Mouse (Mus musculus): ENCODE measurements around the gene Gm16181. TPM values are rescaled to one million over a fixed set of nuclear protein-coding genes. Genes with fewer than 3 reads are reported as not detected.

Gene Gm16181
- not detected for total RNA-seq (2021)
- long read RNA-seq, experiment 1 = 0 reads
- long read RNA-seq, experiment 2 = 0 reads

DNA sequence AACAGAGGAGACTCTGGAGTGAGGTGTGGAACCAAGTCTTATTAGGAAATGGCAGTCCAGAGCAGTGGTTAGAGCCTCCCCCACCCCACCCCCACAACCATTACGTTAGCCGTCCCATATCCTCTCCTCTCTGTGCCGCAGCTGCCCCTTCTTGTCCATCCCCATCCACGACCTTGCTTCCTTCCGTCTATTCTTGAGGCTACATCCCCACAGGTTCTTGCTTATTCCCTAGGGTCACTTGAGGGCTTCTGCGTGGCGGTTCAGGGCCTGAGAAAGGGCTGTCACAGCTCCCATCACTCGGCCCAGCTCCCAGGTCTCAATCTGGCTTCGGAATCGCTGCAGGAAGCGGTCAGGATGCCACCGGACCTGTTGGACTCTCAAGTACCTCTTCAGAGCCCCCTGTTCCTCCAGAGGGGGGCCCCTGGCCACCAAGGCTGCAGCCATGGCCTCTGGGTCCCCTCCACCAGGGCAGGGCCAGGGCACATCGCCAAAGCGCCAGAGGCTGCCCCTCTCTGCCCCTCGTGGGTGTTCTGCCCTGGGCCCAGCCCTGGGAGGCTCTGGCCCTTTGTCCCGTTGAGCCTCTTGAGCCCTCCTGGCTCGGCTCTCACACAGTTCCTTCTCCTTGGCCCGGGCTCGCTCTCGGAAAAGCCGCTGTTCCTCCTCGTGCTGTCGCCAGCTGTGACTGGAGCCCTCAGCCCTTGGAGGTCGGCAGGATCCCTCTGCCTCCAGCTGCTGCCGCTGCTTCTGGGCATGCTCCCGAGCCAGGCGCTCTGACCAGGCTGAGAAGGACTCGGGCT is at the start of gene Gm16181:
TSS of gene Gm16181 (plus strand) at position 679 of the 797 bp plus-strand sequence.
- peak; percentile 67 to 82 for DNase-seq

DNA sequence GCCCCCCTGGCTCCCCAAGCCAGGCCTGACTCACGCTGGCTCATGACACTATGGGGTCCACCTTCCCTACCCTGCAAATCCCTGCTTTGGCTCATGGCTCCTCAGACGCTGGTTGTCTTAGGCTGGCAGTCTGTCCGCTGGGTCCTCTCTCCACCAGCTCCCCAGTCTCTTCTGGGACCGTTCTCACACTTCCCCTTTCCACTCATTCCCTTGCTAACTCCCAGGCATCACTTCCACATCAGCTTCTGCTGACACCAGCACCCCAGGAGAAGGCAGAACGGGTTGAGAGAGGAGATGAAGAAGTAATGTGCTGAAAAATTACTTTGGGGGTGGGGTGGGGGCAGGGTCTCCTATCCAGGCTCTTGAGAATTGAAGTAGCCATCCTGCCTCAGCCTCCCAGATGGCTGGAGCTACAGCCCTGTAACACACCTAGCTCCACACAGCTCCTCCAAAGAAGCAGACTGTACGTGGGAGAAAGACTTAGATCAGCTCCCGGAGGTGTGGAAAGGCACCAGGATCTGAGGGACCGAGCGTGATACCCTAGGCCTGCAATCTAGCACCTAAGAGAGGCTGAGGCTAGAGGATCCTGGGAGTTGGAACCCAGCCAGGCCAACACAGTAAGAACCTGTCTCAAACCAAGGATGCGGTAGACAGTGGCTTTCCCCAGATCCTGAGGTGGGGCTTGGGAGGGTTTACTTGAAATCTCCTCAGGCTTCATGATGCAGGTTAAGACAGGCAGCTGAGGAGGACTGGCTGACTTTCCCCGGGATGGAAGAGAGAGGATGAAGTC is 48.0 kb upstream of the Gm16181 start:
- DNase-seq = peak in 1 of 2 experiments; percentile 58

DNA sequence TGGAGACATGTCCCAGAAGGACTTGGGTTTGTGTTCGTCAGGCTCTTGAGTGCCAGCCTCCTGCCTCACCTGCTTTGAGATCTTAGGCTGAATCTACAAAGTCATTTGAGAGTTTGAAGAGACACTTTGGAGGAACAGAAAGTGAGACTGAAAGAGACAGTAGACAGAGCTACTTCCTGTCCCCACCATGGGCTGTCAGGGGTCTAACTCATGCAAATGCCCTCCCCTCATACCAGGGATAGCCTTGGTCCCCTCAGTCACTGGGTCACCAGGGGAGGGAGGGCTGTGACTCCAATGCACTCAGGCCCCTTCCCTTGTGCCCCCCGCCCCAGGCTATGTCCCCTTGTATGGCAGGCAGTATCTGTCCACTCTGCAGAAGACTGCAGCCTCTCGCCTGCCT is 47.3 kb upstream of the Gm16181 start:
- DNase-seq = no peak

DNA sequence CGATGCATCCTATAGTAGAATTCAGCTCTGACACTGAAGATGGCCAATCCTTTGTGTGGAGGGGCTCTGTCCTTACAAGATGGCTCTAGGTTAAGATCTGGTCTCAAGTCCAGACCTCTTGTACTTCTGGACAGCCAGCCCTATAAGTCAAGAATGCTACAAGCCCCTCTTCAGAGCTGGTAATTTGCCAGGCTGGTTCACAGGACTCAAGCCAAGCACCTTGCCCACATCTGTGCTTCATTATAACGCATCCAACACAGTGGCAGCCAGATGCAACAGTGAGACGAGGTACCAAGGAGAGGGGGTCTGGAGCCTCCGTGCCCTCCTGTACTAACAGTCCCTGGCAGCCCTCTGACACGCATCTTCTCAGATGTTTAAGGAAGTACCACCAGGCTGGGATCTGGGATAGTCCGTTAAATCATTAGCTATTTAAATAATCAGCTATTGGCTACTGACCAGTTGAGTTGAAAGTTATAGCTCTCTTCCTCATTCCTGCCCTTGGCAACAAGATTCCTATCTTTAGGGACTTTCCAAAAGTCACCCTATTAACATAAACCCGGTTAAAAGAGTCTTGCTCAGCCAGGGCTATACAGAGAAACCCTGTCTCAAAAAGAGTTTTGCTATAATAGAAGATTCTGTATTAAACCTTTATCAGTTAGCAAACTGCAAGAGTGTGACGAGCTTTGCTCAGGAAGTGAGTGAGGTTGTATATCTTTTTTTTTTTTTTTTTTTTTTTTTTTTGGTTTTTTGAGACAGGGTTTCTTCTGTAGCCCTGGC is 46.2 kb upstream of the Gm16181 start:
- DNase-seq = no peak

DNA sequence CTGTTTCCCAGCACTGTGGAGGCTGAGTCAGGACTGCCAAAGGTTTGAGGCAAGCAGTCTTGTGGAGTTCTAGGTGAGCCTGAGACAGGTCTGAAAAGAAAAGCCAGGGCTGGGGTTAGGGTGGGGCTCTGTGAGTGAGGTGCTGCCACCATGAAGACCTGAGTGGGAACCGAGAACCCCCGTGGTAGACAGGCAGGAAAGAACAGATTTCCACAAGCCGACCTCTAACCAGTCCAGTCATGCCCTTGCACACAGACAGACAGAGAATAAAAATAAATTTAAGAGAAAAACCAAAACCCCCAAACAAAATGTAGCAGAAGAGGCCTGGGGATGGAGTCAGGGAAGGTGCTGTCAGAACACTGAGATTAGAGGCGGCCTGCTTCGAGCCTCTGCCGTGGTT is 45.3 kb upstream of the Gm16181 start:
- DNase-seq = no peak

DNA sequence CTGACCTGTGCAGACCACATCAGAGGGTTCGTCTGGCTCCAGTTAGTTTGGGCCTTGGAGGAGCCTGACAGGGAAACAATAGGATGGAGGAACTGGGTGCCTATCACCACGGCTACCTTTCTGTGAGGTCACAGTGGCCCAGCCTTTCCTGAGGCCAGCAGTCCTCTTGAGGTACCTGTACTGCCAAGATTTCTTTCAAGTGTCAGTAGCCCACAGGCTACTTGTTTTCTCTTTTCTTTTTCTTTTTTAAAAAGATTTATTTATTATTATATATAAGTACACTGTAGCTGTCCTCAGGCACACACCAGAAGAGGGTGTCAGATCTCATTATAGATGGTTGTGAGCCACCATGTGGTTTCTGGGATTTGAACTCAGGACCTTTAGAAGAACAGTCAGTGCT is 44.7 kb upstream of the Gm16181 start, which contains the start of gene Aif1:
TSS of gene Aif1 (minus strand) at position 101 of the 400 bp plus-strand sequence.
- DNase-seq = no peak

DNA sequence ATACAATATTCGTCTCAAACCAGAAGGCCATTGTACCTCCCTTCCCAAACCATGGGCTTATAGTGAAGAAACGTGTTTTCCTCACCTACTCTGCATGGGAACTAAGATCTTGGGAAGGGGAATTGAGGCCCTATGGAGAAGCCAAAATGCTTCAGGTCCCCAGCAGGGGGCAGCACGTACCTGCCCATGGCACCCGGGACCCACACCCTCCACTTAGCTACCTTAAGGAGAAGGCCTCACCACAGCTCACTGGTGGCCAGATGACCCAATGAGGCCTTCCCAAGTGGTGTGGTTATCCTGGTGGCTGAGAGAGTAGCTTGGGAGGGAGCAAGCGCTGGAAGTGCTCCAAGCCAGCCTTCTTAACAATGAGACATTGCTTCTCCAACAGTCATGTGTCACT is 42.1 kb upstream of the Gm16181 start:
- DNase-seq = peak; percentile 76 to 81

DNA sequence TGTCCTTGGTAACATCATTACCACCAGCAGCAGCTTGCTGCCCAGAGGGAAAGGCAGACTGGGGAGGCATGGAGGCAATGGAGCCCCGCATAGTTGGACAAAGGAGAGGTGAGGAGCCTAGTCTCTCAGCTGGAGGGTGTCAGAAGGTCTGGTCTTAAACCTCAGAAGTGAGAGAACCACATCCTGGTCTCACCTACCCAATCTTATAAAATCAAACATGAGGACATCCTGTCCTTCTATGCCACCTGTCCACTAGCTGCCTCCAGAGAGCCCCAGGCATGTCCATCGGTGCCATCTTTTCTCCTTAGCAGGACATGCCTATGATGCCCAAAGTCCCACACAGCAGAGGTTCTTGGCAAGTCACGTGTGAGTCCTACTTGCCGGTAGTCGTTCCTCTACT is 40.5 kb upstream of the Gm16181 start:
- no peak for DNase-seq

DNA sequence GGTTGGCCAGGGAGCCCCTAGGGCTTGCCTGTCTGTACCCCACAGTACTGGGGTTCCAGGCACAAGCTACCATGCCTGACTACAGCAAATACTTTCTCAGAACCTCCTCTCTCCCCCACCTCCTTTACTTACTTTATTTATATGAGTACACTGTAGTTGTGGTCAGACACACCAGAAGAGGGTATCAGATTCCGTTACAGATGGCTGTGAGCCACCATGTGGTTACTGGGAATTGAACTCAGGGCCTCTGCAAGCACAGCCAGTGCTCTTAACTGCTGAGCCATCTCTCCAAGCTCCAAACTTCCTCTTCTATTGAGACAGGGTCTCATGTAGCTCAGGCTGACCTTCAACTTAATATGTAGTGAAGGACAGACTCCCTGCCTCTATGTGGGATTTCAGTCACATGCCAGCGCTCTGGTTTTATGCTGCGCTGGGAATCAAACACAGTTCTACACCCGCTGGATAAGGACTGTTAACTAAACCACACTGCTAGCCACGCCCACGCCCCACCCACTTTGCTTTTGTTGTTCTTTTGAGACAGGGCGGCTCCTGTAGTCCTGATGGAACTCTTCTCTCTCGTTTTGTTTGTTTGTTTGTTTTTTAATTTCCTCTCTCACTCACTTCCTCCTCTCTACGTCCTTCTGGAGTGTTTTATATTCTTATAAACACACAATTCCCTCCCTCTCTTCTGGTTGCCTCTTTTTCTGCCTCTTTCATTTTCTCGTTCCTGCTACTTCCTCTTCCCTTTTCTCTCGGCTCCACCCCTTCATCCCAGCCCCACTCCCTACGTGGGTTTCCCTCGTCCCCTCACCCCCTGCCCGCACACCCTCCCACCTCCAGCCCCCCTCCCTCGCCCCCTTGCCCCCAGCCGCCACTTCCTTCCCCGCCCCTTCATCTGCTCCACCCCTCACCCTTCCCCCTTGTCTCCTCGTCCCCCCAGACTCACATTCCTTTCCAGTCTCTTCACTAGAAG is 34.7 kb upstream of the Gm16181 start:
- peak; percentile 78 to 90 for DNase-seq

DNA sequence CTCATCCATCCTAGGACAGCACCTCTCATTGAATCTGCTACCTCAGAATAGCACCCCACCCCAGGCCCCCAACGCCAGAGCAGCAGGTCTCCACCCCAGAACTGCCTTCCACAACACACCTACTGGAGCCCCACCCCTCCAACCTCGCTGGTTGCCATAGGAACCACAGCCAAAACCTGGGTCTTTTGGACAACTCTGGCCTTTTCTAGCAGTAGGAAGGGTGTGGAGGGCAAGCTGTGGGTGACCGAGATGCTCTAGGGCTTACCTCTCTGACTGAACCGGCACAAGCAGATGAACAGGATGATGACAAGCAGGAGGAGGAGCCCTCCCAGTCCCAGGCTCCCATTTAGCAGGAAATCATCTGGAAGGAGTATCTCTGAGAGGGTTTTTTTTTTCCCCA is 34.0 kb upstream of the Gm16181 start:
- DNase-seq = peak; percentile 55 to 60

DNA sequence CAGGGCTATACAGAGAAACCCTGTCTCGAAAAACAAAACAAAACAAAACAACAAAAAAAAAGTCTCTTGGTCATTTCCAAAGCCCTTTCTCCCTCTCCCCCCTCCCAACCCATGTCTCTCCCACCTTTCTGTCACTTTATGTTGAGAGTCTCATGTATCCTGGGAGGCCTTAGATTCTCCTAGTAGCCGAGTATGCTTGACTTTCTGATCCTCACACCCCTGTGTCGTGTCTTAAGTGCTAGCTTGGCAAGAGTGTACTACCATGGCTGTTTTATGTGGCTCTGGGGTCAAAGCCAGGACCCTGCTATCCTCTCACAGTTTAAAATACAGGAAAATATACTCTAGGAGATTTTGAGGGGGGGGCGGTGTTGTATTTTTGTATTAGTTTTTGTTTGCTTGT is 33.3 kb upstream of the Gm16181 start:
- no peak for DNase-seq

DNA sequence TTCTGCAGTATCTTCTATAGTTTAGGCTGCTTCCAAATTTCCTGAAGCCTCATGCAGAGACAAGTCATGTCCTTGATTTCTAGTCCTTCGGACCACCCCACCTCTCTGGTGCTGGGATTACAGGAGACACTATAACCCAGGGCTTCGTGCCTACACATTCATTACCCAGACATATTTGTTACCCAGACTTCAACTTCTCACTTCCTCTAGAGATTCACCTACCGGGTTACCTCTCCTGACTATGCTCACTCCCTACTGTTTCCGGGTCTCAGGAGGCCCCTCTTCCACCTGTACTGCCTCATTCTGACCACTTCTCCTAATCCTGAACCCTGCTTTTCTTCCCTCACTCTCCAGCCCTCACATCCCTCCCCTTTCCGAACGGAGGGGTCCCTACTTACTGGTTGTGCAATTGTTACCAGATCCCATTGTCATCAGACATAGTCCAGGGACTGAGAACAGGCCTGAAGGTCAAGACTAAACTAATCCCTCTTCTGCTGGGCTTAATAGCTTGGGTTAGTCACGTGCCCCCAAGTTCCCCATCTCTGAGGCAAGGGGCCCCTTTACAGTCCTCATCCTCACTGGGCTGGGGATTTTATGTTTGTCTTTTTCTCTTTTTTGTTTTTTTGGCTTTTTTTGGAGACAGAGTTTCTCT is 32.5 kb upstream of the Gm16181 start, which contains the start of gene Lst1:
TSS of gene Lst1 (minus strand) at position 481 of the 652 bp plus-strand sequence.
- no peak for DNase-seq

DNA sequence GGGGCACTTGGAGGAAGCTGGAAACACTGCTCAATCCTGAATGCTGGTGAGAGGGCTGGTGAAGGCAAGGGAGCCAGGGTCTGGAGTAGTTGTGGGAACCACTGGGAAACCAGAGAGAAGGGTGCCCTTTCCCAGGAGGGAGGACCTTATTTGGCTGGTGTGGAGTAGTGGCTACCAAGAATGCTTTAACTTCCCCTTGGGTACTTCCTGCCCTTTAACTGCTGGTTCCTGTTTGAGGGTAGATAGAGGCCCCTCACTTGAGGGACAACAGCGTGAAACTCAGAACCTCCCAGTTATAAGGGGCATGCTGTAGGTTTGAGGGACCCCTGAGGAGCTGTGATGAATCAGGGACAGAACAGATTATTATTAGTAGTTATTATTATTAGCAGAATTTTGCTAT is 31.4 kb upstream of the Gm16181 start:
- DNase-seq = peak in 1 of 2 experiments; percentile 54

DNA sequence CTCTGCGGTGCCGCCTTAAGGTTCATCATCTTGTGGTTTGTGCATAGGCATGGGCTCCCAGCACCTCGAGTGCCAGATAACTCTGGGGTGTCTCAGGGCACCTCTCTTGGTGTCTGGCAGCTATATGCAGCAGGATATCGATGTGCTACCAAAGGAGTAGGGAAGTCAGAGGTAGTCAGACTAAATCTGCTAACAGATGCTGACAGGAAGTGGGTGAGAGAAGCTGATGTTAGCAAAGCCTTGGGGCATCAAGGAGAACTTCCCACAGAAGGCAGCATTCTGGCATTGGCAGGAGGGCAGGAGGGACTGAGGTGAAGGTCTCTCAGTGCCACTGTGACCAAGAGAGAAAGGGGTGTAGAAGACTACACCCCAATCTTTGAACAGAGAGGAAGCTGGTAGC is 30.5 kb upstream of the Gm16181 start:
- no peak for DNase-seq

DNA sequence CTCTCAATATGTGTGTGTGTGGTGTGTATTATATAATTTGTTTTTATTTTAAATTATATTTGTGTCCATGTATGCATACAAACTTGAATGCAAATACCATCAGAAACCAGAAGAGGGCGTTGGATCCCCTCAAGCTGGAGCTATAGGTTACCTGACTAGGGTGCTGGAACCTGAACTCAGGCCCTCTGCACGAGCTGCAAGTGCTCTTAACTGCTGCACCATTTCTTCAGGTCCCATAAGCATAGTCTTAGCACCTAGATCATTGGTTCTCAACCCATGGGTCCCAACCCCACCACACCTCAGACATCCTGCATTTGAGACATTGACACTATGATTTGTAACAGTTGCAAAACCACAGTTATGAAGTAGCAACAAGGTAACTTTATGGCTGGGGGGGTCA is 28.9 kb upstream of the Gm16181 start:
- DNase-seq = no peak

DNA sequence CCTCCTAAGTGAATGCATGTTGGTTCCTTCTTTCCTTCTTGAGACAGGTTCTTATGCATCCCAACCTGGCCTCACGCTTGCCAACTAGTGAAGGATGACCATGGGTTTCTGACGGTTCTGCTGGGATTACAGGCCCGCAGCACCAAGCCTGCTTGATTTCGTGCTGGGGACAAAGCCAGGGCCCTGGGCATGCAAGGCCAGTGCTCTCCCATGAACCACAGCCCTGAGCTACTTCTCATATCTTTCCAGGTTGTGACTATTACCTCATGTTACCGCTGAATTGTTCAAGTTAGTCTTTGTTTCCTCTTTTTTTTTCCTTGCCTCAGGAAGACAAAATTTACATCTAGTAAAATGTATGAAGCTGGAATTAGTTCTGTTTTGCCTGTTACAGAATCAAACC is 27.7 kb upstream of the Gm16181 start:
- DNase-seq = no peak

DNA sequence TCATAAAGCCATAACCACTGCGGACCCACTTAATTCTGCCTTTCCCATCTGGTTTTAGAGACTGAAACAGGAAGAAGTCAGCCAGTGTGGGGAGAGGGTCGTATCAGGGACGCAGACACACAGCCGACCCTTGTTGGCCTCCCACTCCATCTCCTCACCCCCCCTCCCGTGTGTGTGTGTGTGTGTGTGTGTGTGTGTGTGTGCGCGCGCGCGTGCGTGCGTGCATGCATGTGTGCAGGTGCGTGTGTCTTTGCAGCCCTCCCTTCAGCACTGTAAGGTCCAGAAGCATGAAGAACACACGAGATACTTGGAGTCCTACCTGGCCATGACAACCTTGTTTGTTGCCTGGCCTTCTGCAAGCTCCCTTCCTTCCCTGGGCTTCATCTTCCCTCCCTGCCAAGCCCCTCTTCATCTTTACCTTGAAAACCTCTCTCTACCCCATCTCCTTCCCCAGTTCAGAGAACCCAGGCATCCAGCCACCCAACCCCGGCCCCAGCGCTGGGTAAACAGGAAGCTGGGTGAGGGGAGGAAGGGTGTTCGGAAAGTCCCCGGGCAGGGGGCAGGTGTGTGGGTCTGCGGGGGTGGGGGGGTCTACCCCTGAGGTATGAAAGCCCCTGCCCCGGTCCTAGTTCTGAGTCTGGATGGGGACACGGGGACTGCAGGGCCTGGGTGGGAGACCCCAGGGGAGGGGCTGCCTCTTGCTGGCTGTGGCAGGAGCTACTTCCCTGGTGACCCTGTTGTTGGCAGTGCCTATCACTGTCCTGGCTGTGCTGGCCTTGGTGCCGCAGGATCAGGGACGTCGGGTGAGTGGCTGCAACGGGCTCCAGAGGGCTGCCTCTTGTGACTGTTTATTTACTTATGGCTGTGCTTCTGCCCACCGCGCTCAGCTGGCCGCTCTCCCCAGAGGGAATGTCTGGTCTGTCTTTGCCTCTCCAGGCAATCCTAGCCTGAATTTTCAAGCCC is 26.5 kb upstream of the Gm16181 start, which contains the start of gene Ltb:
TSS of gene Ltb (plus strand) at position 559 of the 963 bp plus-strand sequence.
- no peak for DNase-seq

DNA sequence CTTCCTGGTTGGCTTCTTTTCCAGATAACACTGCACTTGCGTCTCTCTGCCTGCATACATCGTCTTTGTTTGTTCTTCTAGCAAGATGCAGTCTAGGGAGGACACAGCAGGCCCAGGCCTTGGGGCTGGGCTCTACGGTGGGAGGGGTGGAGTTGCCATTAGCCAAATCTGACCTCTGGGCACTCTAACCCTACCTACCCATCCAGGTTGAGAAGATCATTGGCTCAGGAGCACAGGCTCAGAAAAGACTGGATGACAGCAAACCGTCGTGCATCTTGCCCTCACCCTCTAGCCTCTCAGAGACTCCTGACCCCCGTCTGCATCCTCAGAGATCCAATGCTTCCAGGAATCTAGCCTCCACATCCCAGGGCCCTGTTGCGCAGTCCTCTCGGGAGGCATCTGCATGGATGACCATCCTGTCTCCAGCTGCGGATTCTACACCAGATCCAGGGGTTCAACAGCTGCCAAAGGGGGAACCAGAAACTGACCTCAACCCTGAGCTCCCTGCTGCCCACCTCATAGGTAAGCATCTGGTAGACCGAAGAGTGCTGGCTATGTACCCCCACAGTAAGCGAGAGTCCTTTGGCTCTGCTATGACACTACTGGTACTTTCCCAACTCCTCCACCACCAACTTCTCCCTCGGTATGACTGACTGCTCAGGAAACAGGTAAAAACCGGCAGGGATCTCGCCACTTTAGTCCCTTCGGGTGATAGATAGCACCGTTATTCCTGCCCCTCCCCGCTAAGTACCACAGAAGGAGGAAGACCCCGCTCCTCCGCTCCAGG is 25.6 kb upstream of the Gm16181 start:
- DNase-seq = no peak
